Mouse (Mus musculus) midbrain, embryonic 11.5 days (tissue): Measurements from ENCODE around the gene Smpdl3b. TPM values are rescaled to one million over a fixed set of nuclear protein-coding genes. Genes with fewer than 3 reads are reported as not detected.

Source experiments
- ATAC-seq: fragments of 200-750 bp; cut with Nextera tagmentation; 2 replicates; pipeline ENCODE4 v1.8.0; 2017; ENCODE audit warnings: moderate TSS enrichment, moderate library complexity; ENCODE audit not compliant: low FRiP score
- DNase-seq: peaks from one replicate; pipeline ENCODE4 v3.0.0; 2015; ENCODE audit warnings: low spot score; ENCODE audit errors: missing footprints
- H3K27ac ChIP-seq: fragments of 300-500 bp; sonication (generic); 2 replicates; pipeline ENCODE4 v1.5.1; 2014; ENCODE audit warnings: low read depth, low read length
- H3K27me3 ChIP-seq: fragments of 300-500 bp; sonication (generic); 2 replicates; pipeline ENCODE4 v1.6.1; 2014; ENCODE audit warnings: mild to moderate bottlenecking, low read length, moderate library complexity, mixed read lengths; ENCODE audit not compliant: control insufficient read depth, insufficient read depth
- H3K36me3 ChIP-seq: fragments of 300-500 bp; sonication (generic); 2 replicates; pipeline ENCODE4 v1.6.1; 2014; ENCODE audit warnings: mild to moderate bottlenecking, low read length, moderate library complexity, mixed read lengths; ENCODE audit not compliant: control insufficient read depth, insufficient read depth
- H3K4me1 ChIP-seq: fragments of 300-500 bp; sonication (generic); 2 replicates; pipeline ENCODE4 v1.6.1; 2014; ENCODE audit warnings: low read length; ENCODE audit not compliant: control insufficient read depth, insufficient read depth
- H3K4me2 ChIP-seq: fragments of 300-500 bp; sonication (generic); 2 replicates; pipeline ENCODE4 v1.6.1; 2014; ENCODE audit warnings: mild to moderate bottlenecking, moderate library complexity
- H3K4me3 ChIP-seq: fragments of 300-500 bp; sonication (generic); 2 replicates; pipeline ENCODE4 v1.5.1; 2014; ENCODE audit warnings: low read depth, low read length
- H3K9ac ChIP-seq: fragments of 300-500 bp; sonication (generic); 2 replicates; pipeline ENCODE4 v1.6.1; 2014; ENCODE audit warnings: low read length
- H3K9me3 ChIP-seq: fragments of 300-500 bp; sonication (generic); 2 replicates; pipeline ENCODE4 v1.6.1; 2016; ENCODE audit warnings: low read length; ENCODE audit not compliant: control insufficient read depth
- WGBS: fragments of 180-500 bp; shearing (Covaris S2); extraction: QIAGEN DNeasy Blood & Tissue Kit; methylation state at CpG from one replicate; pipeline ENCODE4 v1.1.7; 2014; 5-methylcytosine and 5-hydroxymethylcytosine counted together
- polyA plus RNA-seq: library from polyadenylated mRNA; unstranded; fragments of >200 nt; fragmentation: Nextera tagmentation; extraction: Ambion mirVana; gene quantifications from 2 replicates; pipeline ENCODE4 v1.2.1, GENCODE M21; 2014

Gene Smpdl3b
- polyA plus RNA-seq, 1 experiment from 2014 or later, result 2.4 TPM

GRCm38 (mm10) chr4:132789731-132790130 is 32.7 kb upstream of the Smpdl3b start:
- DNase-seq (peak; percentile 61), ATAC-seq (no peak)
- Histone ChIP-seq H3K4me1 (no peaks in the 10 kb centered on the region), H3K9me3 (no peaks in the 10 kb centered on the region), H3K27me3 (no peaks in the 10 kb centered on the region), H3K4me2 (no peak overlapping the region), H3K27ac (no peak overlapping the region), H3K4me3 (no peak overlapping the region), H3K36me3 (no peaks in the 10 kb centered on the region), H3K9ac (no peak overlapping the region)
- WGBS, result 92% methylated on average over 8 of the region's 8 CpGs

- DNase-seq (peak; percentile 72), ATAC-seq (no peak)
- H3K36me3 ChIP-seq, result no peaks in the 10 kb centered on the region
- 94% methylated on average over 13 of the region's 13 CpGs for WGBS
- no peaks in the 10 kb centered on the region for H3K27me3 ChIP-seq
- no peaks in the 10 kb centered on the region for H3K9me3 ChIP-seq
- no peak overlapping the region for H3K4me2 ChIP-seq
- H3K4me3 ChIP-seq, result no peak overlapping the region
- no peak overlapping the region for H3K9ac ChIP-seq
- no peak overlapping the region for H3K27ac ChIP-seq
- no peaks in the 10 kb centered on the region for H3K4me1 ChIP-seq
Measured at GRCm38 (mm10) chr4:132785228-132785627, 28.2 kb upstream of the Smpdl3b start.

- H3K27ac ChIP-seq, result no peak overlapping the region
- 88% methylated on average over 2 of the region's 2 CpGs for WGBS
- no peak for ATAC-seq
Measured at GRCm38 (mm10) chr4:132783732-132784131, 26.7 kb upstream of the Smpdl3b start.

GRCm38 (mm10) chr4:132780288-132780687 is 23.2 kb upstream of the Smpdl3b start:
- ATAC-seq, result no peak
- Histone ChIP-seq H3K9ac (no peak overlapping the region), H3K9me3 (no peaks in the 10 kb centered on the region), H3K27ac (no peak overlapping the region), H3K4me3 (no peak overlapping the region), H3K4me2 (no peak overlapping the region), H3K36me3 (peaks cover 23% of the 10 kb centered on the region), H3K27me3 (no peaks in the 10 kb centered on the region), H3K4me1 (no peaks in the 10 kb centered on the region)
- DNase-seq, result peak; percentile 77
- WGBS, result 93% methylated on average over 4 of the region's 4 CpGs

More at GRCm38 (mm10) chr4:132783732-132784131, 26.7 kb upstream of the Smpdl3b start:
- Histone ChIP-seq H3K9me3 (no peaks in the 10 kb centered on the region), H3K27me3 (no peaks in the 10 kb centered on the region), H3K4me2 (no peak overlapping the region), H3K9ac (no peak overlapping the region), H3K36me3 (peaks cover 7% of the 10 kb centered on the region; the same call in 1 of the 2 replicates), H3K4me1 (no peaks in the 10 kb centered on the region), H3K4me3 (no peak overlapping the region)
- no peak for DNase-seq

- Histone ChIP-seq H3K4me2 (no peak overlapping the region), H3K4me3 (no peak overlapping the region), H3K9ac (no peak overlapping the region), H3K36me3 (peaks cover 25% of the 10 kb centered on the region), H3K4me1 (no peaks in the 10 kb centered on the region), H3K9me3 (no peaks in the 10 kb centered on the region), H3K27me3 (no peaks in the 10 kb centered on the region), H3K27ac (no peak overlapping the region)
- ATAC-seq, result no peak
- 92% methylated on average over 6 of the region's 6 CpGs for WGBS
- DNase-seq, result peak; percentile 23
Measured at GRCm38 (mm10) chr4:132778562-132779201, 21.6 kb upstream of the Smpdl3b start.

GRCm38 (mm10) chr4:132776764-132777163 is 19.7 kb upstream of the Smpdl3b start:
- WGBS, result 94% methylated on average over 5 of the region's 5 CpGs
- Histone ChIP-seq H3K4me1 (no peaks in the 10 kb centered on the region), H3K36me3 (peaks cover 28% of the 10 kb centered on the region), H3K27me3 (no peaks in the 10 kb centered on the region), H3K27ac (no peak overlapping the region), H3K9ac (no peak overlapping the region), H3K4me3 (no peak overlapping the region), H3K9me3 (no peaks in the 10 kb centered on the region), H3K4me2 (no peak overlapping the region)
- no peak for ATAC-seq
- DNase-seq, result peak; percentile 85

GRCm38 (mm10) chr4:132774905-132775304 is 17.9 kb upstream of the Smpdl3b start:
- peak; percentile 12 for DNase-seq
- no peaks in the 10 kb centered on the region for H3K27me3 ChIP-seq
- H3K9me3 ChIP-seq, result no peaks in the 10 kb centered on the region
- H3K36me3 ChIP-seq, result peaks cover 37% of the 10 kb centered on the region
- H3K9ac ChIP-seq, result no peak overlapping the region
- no peak overlapping the region for H3K4me2 ChIP-seq
- H3K4me3 ChIP-seq, result no peak overlapping the region
- H3K4me1 ChIP-seq, result no peaks in the 10 kb centered on the region
- no peak for ATAC-seq
- WGBS, result 94% methylated on average over 3 of the region's 3 CpGs
- no peak overlapping the region for H3K27ac ChIP-seq

- Histone ChIP-seq H3K4me3 (no peak overlapping the region), H3K9ac (no peak overlapping the region), H3K4me2 (no peak overlapping the region), H3K36me3 (peaks cover 24% of the 10 kb centered on the region), H3K27ac (no peak overlapping the region), H3K9me3 (no peaks in the 10 kb centered on the region), H3K27me3 (no peaks in the 10 kb centered on the region), H3K4me1 (peaks cover 6% of the 10 kb centered on the region; the same call in 1 of the 2 replicates)
- ATAC-seq (no peak), DNase-seq (peak; percentile 73)
- WGBS, result 94% methylated on average over 9 of the region's 9 CpGs
Measured at GRCm38 (mm10) chr4:132771776-132772175, 14.7 kb upstream of the Smpdl3b start.

GRCm38 (mm10) chr4:132767914-132768876 is 11.1 kb upstream of the Smpdl3b start, which contains the start of gene Rpa2:
Gene Rpa2, plus strand, starts transcription at chr4:132768332.
- peak within 1 kb of the TSS; percentile 80 for H3K4me2 ChIP-seq
- DNase-seq (peak; percentile 100), ATAC-seq (peak; percentile 96)
- peak within 1 kb of the TSS; percentile 79 for H3K9ac ChIP-seq
- H3K27me3 ChIP-seq, result no peaks in the 10 kb centered on the region
- H3K36me3 ChIP-seq, result peaks cover 12% of the 10 kb centered on the region
- H3K4me1 ChIP-seq, result peaks cover 6% of the 10 kb centered on the region; the same call in 1 of the 2 replicates
- no peak within 1 kb of the TSS for H3K27ac ChIP-seq
- WGBS, result under 1% methylated on average over 68 of the region's 71 CpGs
- peak within 1 kb of the TSS; percentile 87 for H3K4me3 ChIP-seq
- no peaks in the 10 kb centered on the region for H3K9me3 ChIP-seq
